Mouse (Mus musculus): Measurements from ENCODE around the gene Acadm.

- TF ChIP-seq GATA1 (IDR thresholded peaks at IDR 0.05; ENCODE audit: low read length) (no peak), TAL1 (IDR thresholded peaks at IDR 0.05; ENCODE audit: low read length) (no peak)
Observed at GRCm38 (mm10) chr3:153943901-153944334, 514 bp downstream of the Acadm start.

Measured in erythroblast, embryonic 14.5 days (primary cell).